ENCODE assay signal across 20 mouse cellular contexts in the genomic region with DNA sequence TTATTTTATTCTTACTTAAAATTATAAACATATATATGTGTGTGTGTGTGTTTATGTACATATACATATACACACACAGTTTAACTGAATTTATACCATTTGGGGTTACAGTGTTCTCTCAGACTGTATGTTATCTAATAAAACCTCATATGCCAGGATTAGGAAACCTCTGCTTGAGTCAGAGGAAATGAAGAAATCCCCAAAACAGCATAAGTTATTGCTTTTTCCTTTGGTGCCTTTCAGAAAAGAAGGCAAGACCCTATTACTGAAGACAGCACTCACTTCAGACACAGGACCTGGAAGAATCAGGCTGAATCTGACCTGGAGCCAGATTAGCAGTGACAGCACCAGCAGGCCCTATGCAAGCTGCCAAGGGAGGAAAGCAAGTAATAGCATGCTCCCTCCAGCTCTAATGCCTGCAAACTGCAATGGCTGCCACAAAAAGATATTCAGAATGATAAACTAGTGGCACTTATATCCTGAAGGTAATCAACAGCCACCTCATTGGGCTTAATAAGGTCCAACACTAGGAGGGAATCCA. TPM values are rescaled to one million over a fixed set of nuclear protein-coding genes. Genes with fewer than 3 reads are reported as not detected.
DNase-seq lines count a peak whose midpoint lies in the region; ATAC-seq and TF ChIP-seq lines count a peak whose summit lies in the region.
"Had no signal": no experiment of that assay in that cellular context is flagged by ENCODE, and none has a peak within 500 bp of the region (broad histone marks: within the 10 kb centered on the region; RNA-seq: fewer than 3 reads in every experiment).

No protein-coding gene starts in this region.

- peak; percentile 70 to 73 for DNase-seq in cerebellum, postnatal 14 days
- DNase-seq in cerebellum, adult 9-11 months = no peak
- peak; percentile 36 for DNase-seq in 416B (ENCODE audit: low read depth)
- peak; percentile 17 for DNase-seq in brain, embryonic 14.5 days (ENCODE audit: low read depth)
- no peak for DNase-seq in embryo, embryonic 10 days (ENCODE audit: low spot score)
- DNase-seq in T-cell, adult 2 months (ENCODE audit: low spot score) = no peak
- DNase-seq in kidney, postnatal 4 days = no peak
- DNase-seq: adrenal gland, adult 2 months; adrenal gland, postnatal 10 days; adrenal gland, postnatal 25 days; B cell, adult 2 months; cerebellum, adult 11-12 months; cerebellum, adult 8-10 months; cerebellum, postnatal 25 days; forebrain, postnatal 0 days had no signal

- TF ChIP-seq POLR2A in brain, embryonic 14.5 days (IDR thresholded peaks at IDR 0.05; ENCODE audit: borderline replicate concordance, extremely low read depth, insufficient read depth, insufficient read length, poor library complexity, severe bottlenecking) = no peak

- peak; percentile 90 for ATAC-seq in granulocyte monocyte progenitor cell, adult 5-6 weeks (replicated peaks; ENCODE audit: poor library complexity, severe bottlenecking)
- ATAC-seq: CD4-positive, CD25-positive, alpha-beta regulatory T cell, adult 4 months; forebrain, embryonic 13.5 days; forebrain, embryonic 15.5 days; forebrain, postnatal 0 days; Patski had no signal

- no peak for TF ChIP-seq CTCF in brain, embryonic 14.5 days (IDR thresholded peaks at IDR 0.05; ENCODE audit: borderline replicate concordance, extremely low read depth, insufficient read depth, insufficient read length)

RNA-seq across cellular contexts. Expression of a gene that starts 20.0 kb away (rescaled TPM):
- polyA plus RNA-seq in brain, embryonic 14.5 days (2012; rRNA removed) = 30.9 and 32.4 TPM in 2 replicates
- total RNA-seq in granulocyte monocyte progenitor cell, adult 5-6 weeks (2014; fragmentation: Nextera tagmentation) = not detected in 2 replicates
- total RNA-seq in granulocyte monocyte progenitor cell, adult 5-6 weeks (2017) = 0.09 TPM in 1 of 2 replicates, not detected in the other

Comparison
In these comparisons a context has a peak if more than half of its experiments do, and no peak if none do; other contexts are left out.
1. DNase-seq: peak in cerebellum, postnatal 14 days (2 of 2), 416B (single experiment) and brain, embryonic 14.5 days (single experiment); none in cerebellum, adult 9-11 months (single experiment), embryo, embryonic 10 days (single experiment), T-cell, adult 2 months (single experiment) and kidney, postnatal 4 days (0 of 2).